Mouse (Mus musculus) CH12.LX (cell line): ENCODE data around the gene Ggct.

Experiments
- CTCF ChIP-seq, 2 experiments: IDR thresholded peaks in 1 of 2; conservative IDR thresholded peaks in 1 of 2; 2 replicates each; pipeline ENCODE4 v1.5.1; 2011 to 2012; ENCODE audit warnings: low read depth in 2 of 2, low read length in 2 of 2, improper control_type of control experiment in 1 of 2, inconsistent platforms in 1 of 2, mild to moderate bottlenecking in 1 of 2, moderate library complexity in 1 of 2
- E2F4 ChIP-seq: IDR thresholded peaks from 2 replicates; pipeline ENCODE4 v1.6.1; 2011; ENCODE audit warnings: low read depth, low read length, improper control_type of control experiment; ENCODE audit not compliant: insufficient replicate concordance
- GABPA ChIP-seq: IDR thresholded peaks from 2 replicates; pipeline ENCODE4 v1.6.1; 2012; ENCODE audit warnings: low read depth, low read length, improper control_type of control experiment, inconsistent platforms; ENCODE audit not compliant: insufficient replicate concordance
- JUN ChIP-seq: IDR thresholded peaks from 2 replicates; pipeline ENCODE4 v1.6.1; 2011; ENCODE audit warnings: low read depth, mild to moderate bottlenecking, low read length, improper control_type of control experiment, moderate library complexity; ENCODE audit not compliant: insufficient read depth
- NELFE ChIP-seq: IDR thresholded peaks from 2 replicates; pipeline ENCODE4 v1.6.1; 2011; ENCODE audit warnings: low read depth, low read length, improper control_type of control experiment
- USF1 ChIP-seq: IDR thresholded peaks from 2 replicates; pipeline ENCODE4 v1.6.1; 2014; ENCODE audit warnings: low read depth, mild to moderate bottlenecking, inconsistent platforms, low read length, improper control_type of control experiment

- no peak for TF ChIP-seq JUN
- no peak for TF ChIP-seq CTCF (conservative IDR thresholded peaks at IDR 0.05 in 1 of 2, IDR thresholded peaks at IDR 0.05 in 1 of 2; ENCODE audit: low read depth in 2 of 2, low read length in 2 of 2)
- no peak for TF ChIP-seq NELFE
- no peak for TF ChIP-seq GABPA
- TF ChIP-seq USF1 = no peak
- TF ChIP-seq E2F4 = no peak
Measured at GRCm38 (mm10) chr6:54996361-54996760, 3.6 kb upstream of the Ggct start.
